Mouse (Mus musculus): ENCODE data around the gene Rnf213. TPM values are rescaled to one million over a fixed set of nuclear protein-coding genes. Genes with fewer than 3 reads are reported as not detected.
A peak's percentile ranks its signal among the peaks of the same experiment; 100 is the strongest.

Rnf213 gene
- polyA plus RNA-seq, 1 experiment from 2014 or later, result 10.0 TPM

DNA sequence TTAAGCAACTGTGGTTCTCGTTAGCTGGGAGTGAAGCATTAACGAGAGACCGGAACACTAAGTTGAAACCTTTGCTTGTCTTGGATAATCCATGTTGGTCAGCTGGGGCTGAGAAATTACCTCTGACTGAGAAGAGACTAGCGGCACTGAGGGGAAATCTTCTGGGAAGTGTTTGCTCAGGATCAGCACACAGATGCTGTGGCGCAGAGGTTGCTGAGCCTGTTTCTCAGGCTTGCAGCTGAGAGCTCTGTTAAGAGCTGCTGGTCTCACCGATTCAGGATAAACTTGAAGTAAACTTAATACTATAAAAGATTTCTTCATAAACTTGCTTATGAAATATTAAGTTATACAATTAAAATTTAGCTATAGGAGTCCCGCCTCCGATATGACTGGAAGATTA lies 45.9 kb downstream of the Rnf213 start:
- Histone ChIP-seq H3K27ac (no peak overlapping the region), H3K9ac (ENCODE audit: low read depth, low read length) (no peak overlapping the region), H3K9me3 (replicated peaks; ENCODE audit: low read length) (no peaks in the 10 kb centered on the region), H3K4me1 (replicated peaks; ENCODE audit: insufficient read depth, low read length) (no peaks in the 10 kb centered on the region), H3K4me3 (replicated peaks; ENCODE audit: low read depth, low read length) (no peak overlapping the region), H3K27me3 (ENCODE audit: insufficient read depth, low read length) (no peaks in the 10 kb centered on the region), H3K4me2 (ENCODE audit: low read length) (no peak overlapping the region), H3K36me3 (ENCODE audit: insufficient read depth, low read length) (peaks cover 74% of the 10 kb centered on the region)
- 89% methylated on average over 8 of the region's 8 CpGs for WGBS
- ATAC-seq (replicated peaks; ENCODE audit: low FRiP score, low read depth), result no peak
- DNase-seq (ENCODE audit: low spot score), result no peak
- no peak for TF ChIP-seq CTCF (IDR thresholded peaks at IDR 0.05; ENCODE audit: low read depth)

DNA sequence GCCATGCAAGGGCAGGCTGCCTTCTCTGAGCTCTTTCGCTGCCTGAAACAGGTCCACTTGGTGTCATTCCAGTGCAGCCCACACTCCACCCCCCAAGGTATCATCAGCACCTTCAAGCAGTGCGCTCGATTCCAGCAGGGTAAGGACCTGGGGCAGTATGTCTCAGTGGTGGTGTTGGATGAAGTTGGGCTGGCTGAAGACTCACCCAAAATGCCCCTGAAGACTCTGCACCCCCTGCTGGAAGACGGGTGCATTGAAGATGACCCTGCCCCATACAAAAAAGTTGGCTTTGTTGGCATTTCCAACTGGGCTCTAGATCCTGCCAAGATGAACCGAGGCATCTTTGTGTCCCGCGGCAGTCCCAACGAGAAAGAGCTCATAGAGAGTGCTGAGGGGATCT lies 49.3 kb downstream of the Rnf213 start:
- H3K36me3 ChIP-seq (ENCODE audit: insufficient read depth, low read length), result peaks cover 65% of the 10 kb centered on the region
- H3K9ac ChIP-seq (ENCODE audit: low read depth, low read length), result no peak overlapping the region
- H3K27ac ChIP-seq, result no peak overlapping the region
- peak; percentile 32; the same call in 1 of the 2 replicates for TF ChIP-seq CTCF (IDR thresholded peaks at IDR 0.05; ENCODE audit: low read depth)
- WGBS, result 93% methylated on average over 8 of the region's 8 CpGs
- H3K4me3 ChIP-seq (replicated peaks; ENCODE audit: low read depth, low read length), result no peak overlapping the region
- ATAC-seq (replicated peaks; ENCODE audit: low FRiP score, low read depth), result no peak
- no peaks in the 10 kb centered on the region for H3K9me3 ChIP-seq (replicated peaks; ENCODE audit: low read length)
- H3K4me1 ChIP-seq (replicated peaks; ENCODE audit: insufficient read depth, low read length), result no peaks in the 10 kb centered on the region
- no peak overlapping the region for H3K4me2 ChIP-seq (ENCODE audit: low read length)
- no peak for DNase-seq (ENCODE audit: low spot score)
- H3K27me3 ChIP-seq (ENCODE audit: insufficient read depth, low read length), result no peaks in the 10 kb centered on the region

DNA sequence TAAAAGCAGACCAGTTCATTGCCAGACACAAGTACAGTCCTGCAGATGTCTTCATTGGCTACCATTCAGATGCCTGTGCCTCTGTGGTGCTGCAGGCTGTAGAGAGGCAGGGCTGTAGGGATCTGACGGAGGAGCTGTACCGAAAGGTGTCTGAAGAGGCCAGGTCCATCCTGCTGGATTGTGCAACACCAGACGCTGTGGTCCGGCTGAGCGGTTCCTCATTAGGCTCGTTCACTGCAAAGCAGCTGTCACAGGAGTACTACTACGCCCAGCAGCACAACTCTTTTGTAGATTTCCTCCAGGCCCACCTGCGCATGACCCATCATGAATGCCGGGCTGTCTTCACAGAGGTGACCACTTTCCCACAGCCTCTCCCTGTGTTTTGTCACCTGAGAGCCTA lies 50.5 kb downstream of the Rnf213 start:
- Histone ChIP-seq H3K9me3 (replicated peaks; ENCODE audit: low read length) (no peaks in the 10 kb centered on the region), H3K4me3 (replicated peaks; ENCODE audit: low read depth, low read length) (no peak overlapping the region), H3K9ac (ENCODE audit: low read depth, low read length) (no peak overlapping the region), H3K27ac (no peak overlapping the region), H3K36me3 (ENCODE audit: insufficient read depth, low read length) (peaks cover 57% of the 10 kb centered on the region), H3K4me2 (ENCODE audit: low read length) (no peak overlapping the region), H3K27me3 (ENCODE audit: insufficient read depth, low read length) (no peaks in the 10 kb centered on the region), H3K4me1 (replicated peaks; ENCODE audit: insufficient read depth, low read length) (no peaks in the 10 kb centered on the region)
- no peak for TF ChIP-seq CTCF (IDR thresholded peaks at IDR 0.05; ENCODE audit: low read depth)
- DNase-seq (ENCODE audit: low spot score) (no peak), ATAC-seq (replicated peaks; ENCODE audit: low FRiP score, low read depth) (no peak)
- WGBS, result 85% methylated on average over 9 of the region's 9 CpGs

DNA sequence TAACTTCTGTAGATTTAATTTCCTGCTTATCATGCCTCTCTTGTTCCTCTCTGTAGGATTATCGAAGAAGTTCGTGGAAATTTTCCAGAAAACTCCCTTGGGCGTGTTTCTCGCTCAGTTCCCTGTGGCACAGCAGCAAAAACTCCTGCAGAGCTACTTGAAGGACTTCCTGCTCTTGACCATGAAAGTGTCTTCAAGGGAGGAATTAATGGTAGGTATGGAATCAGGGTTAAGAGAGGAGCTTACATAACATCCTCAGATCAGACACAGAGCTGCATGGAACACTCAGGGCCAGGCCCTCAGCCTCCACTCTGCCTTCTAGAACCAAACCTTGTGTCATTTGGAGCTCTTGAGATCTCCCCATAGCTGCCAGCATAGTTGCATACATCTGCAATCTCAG lies 63.2 kb downstream of the Rnf213 start:
- Histone ChIP-seq H3K27ac (no peak overlapping the region), H3K27me3 (ENCODE audit: insufficient read depth, low read length) (no peaks in the 10 kb centered on the region), H3K4me3 (replicated peaks; ENCODE audit: low read depth, low read length) (no peak overlapping the region), H3K4me1 (replicated peaks; ENCODE audit: insufficient read depth, low read length) (no peaks in the 10 kb centered on the region), H3K9ac (ENCODE audit: low read depth, low read length) (no peak overlapping the region), H3K4me2 (ENCODE audit: low read length) (no peak overlapping the region), H3K9me3 (replicated peaks; ENCODE audit: low read length) (no peaks in the 10 kb centered on the region), H3K36me3 (ENCODE audit: insufficient read depth, low read length) (peaks cover 62% of the 10 kb centered on the region)
- WGBS, result 81% methylated on average over 4 of the region's 4 CpGs
- no peak for ATAC-seq (replicated peaks; ENCODE audit: low FRiP score, low read depth)
- no peak for TF ChIP-seq CTCF (IDR thresholded peaks at IDR 0.05; ENCODE audit: low read depth)
- no peak for DNase-seq (ENCODE audit: low spot score)

DNA sequence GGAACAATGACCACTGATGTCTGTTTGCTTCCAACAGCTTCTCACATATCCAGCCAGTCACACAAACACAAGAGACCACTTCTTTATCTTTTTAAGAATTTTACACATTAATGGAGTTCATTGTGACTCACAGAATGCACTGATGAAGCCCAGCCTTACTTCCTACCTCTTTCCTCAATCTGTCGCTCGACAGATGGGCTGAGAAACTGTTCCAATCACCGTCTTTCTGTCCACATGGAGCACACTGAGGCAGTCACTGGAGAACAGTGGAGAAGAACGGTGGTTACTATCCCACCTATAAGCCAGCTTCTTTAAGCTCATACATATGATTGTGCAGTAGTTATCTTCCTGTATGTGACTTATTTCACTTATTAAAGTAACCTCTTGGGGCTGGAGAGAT lies 85.0 kb downstream of the Rnf213 start:
- ATAC-seq (replicated peaks; ENCODE audit: low FRiP score, low read depth), result no peak
- peaks cover 57% of the 10 kb centered on the region for H3K36me3 ChIP-seq (ENCODE audit: insufficient read depth, low read length)

DNA sequence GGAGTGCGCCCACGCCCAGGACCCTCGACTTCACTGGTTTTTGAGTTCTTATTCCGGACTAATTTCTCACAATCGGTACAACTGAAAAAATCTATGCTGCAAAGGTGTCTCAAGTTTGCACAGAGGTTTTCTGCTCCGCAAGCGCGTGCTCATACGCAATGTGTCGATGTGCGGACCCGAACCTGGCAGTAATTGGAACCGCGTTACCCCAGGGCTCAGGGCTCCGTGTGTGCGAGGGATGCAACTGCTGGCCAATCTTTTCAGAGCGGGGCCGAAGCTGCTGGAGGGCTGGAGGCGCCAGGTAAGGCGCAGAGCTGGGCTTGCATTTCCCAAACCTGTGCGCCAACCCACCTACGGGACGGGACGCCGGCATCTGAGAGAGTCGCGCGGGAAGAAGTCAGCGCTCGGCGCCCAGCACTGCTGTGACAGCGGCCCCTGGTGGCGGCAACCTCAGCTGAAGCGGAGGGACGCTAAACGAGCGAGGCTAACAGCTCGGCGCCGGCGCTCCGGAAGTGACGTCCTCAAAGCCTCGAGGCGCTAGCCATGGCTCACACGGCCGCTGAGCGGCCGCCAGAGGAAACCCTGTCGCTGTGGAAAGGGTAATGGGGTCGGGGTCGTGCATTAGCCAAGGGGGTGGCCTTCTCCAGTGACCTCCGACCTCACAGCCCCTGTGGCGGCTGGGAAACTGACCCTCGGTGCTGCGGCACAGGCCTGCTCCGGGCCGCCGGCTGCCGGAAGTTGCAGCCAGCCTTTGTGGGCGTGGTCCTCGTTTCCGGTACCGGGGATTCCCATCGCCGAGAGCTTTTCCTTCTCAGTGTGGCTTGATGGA lies 98.2 kb downstream of the Rnf213 start, which contains the start of gene Endov:
Gene Endov (plus strand): TSS at position 487 of the 829 bp plus-strand sequence.
- Histone ChIP-seq H3K27ac (peak within 1 kb of the TSS; percentile 84), H3K4me1 (replicated peaks; ENCODE audit: insufficient read depth, low read length) (0 out of 2 replicates have a peak, but pooled peaks cover 5% of the 10 kb centered on the region), H3K27me3 (ENCODE audit: insufficient read depth, low read length) (no peaks in the 10 kb centered on the region), H3K36me3 (ENCODE audit: insufficient read depth, low read length) (peaks cover 9% of the 10 kb centered on the region), H3K4me3 (replicated peaks; ENCODE audit: low read depth, low read length) (peak within 1 kb of the TSS; percentile 71), H3K9me3 (replicated peaks; ENCODE audit: low read length) (no peaks in the 10 kb centered on the region), H3K9ac (ENCODE audit: low read depth, low read length) (peak within 1 kb of the TSS; percentile 87), H3K4me2 (ENCODE audit: low read length) (peak within 1 kb of the TSS; percentile 90)
- 1% methylated on average over 66 of the region's 66 CpGs for WGBS
- TF ChIP-seq CTCF (IDR thresholded peaks at IDR 0.05; ENCODE audit: low read depth), result peak; percentile 99
- DNase-seq (ENCODE audit: low spot score), result peak; percentile 97
- ATAC-seq (replicated peaks; ENCODE audit: low FRiP score, low read depth), result peak; percentile 94

More for the DNA sequence above, 85.0 kb downstream of the Rnf213 start:
- H3K4me2 ChIP-seq (ENCODE audit: low read length), result no peak overlapping the region
- 91% methylated on average over 4 of the region's 4 CpGs for WGBS
- H3K27me3 ChIP-seq (ENCODE audit: insufficient read depth, low read length), result no peaks in the 10 kb centered on the region
- no peak overlapping the region for H3K27ac ChIP-seq
- H3K4me1 ChIP-seq (replicated peaks; ENCODE audit: insufficient read depth, low read length), result no peaks in the 10 kb centered on the region
- TF ChIP-seq CTCF (IDR thresholded peaks at IDR 0.05; ENCODE audit: low read depth), result no peak
- no peak for DNase-seq (ENCODE audit: low spot score)
- no peak overlapping the region for H3K4me3 ChIP-seq (replicated peaks; ENCODE audit: low read depth, low read length)
- H3K9me3 ChIP-seq (replicated peaks; ENCODE audit: low read length), result no peaks in the 10 kb centered on the region
- H3K9ac ChIP-seq (ENCODE audit: low read depth, low read length), result no peak overlapping the region

All from kidney, postnatal 0 days (tissue).